Mouse (Mus musculus) c-Kit-negative CD71-positive TER-119-positive erythroid progenitor cells, embryonic 14.5 days (primary cell): ENCODE data around the gene Gm49322.
A peak's percentile ranks its signal among the peaks of the same experiment; 100 is the strongest.

Experiments used
- DNase-seq: peaks from one replicate; pipeline ENCODE4 v3.0.0-alpha.2; 2013; ENCODE audit warnings: low read depth, low spot score

The Gm49322 gene

DNA sequence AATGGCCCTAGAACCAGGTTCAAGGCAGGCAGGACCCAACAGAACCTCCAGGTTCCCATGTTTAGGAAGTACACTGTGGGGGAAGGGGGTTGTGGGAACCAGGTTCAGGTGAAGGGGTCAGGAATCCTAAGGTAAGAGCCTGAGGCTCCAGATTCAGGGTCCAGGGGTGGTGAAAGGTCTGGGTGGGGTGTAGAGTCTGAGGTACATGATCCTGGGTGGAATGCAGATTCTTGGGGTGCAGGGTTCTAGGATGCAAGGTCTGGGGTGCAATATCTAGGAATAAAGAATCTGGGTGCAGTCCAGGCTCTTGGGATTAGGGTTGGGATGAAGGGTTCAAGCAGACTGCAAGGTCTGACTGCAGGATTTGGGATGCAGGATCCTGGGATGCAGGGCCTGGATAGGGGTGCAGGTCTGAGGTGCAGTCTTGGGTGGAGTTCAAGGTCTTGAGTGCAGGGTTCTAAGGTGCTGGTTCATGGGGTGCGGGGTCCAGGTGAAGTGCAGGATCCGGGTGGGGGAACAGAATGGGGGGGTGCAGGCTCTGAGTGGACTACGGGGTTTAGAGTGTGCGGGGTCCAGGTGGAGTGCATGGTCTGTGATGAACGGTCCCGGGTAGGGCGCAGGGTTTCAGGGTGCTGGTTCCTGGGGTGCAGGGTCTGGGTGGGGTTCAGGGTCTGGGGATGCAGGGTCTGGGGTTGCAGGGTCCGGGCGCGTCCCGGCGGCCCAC, 49.7 kb downstream of the Gm49322 start:
- DNase-seq, result no peak

DNA sequence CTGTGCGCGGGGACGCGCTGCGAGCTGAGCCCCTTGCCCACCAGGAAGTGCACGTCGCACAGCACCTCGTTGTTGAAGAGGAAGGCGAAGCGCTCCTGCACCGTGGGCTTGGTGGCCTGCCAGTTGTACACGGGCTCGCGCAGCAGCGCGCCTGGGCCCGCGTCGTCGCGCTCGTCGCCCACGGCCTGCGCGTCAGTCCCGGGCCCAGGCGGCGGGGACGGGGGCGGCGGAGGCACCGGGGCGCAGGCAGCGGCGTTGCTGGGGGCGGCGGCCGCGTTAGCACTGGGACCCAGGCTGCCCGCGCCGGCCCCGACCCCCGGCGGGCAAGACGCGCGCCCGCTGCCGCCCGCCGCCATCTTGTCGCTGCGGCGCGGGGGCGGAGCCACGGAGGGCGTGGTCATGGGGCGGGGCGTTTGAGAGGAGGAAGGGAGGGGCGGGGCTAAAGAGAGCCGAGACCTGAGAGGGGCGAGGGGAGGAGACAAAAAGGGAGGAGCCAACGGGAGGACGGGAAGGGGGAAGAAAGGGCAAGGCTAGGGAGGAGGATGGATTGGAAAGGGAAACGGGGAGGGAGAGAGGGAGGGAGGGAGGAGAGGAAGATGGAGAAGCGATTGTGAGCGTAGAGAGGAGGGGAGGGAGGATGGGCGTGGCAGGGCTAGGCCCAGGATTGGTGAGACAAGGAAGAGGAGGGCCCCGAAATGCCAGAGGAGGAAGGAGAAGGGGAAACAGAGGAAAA, 50.5 kb downstream of the Gm49322 start:
- DNase-seq, result peak; percentile 94

DNA sequence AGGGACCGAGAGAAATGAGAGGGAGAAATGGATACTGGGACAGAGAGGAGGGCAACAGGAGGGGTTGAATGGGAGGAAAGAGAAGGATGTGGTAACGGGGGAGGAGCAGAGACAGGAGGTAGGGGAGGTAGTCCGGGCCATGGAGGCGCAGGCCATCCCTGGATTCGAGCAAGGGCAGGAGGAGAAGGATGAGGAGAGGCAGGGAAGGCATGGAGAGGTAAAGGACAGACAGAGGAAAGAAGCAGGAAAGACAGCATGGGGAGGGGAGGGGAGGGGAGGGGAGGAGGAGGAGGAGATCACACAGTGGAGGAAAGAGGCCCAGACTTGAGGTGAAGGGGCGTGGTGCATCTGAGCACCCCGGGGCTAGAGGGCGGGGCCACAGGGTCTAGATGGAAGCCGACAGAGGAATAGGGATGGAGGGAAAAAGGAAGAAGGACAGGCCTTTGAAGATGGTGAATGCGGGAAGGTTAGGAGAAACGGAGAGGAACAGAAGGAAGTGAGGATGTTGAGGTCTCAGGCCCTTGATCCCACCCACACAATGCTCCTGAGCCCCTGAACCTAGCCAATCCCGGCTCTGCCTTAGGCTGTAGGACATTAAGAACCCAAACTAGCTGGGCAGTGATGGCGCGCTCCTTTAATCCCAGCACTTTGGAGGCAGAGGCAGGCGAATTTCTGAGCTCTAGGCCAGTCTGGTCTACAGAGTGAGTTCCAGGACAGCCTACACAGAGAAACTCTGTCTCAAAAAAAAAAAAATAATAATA, 51.2 kb downstream of the Gm49322 start, which contains the start of gene Btbd2:
Btbd2 (minus strand) TSS at position 209 of the 761 bp plus-strand sequence.
- DNase-seq, result peak; percentile 65

DNA sequence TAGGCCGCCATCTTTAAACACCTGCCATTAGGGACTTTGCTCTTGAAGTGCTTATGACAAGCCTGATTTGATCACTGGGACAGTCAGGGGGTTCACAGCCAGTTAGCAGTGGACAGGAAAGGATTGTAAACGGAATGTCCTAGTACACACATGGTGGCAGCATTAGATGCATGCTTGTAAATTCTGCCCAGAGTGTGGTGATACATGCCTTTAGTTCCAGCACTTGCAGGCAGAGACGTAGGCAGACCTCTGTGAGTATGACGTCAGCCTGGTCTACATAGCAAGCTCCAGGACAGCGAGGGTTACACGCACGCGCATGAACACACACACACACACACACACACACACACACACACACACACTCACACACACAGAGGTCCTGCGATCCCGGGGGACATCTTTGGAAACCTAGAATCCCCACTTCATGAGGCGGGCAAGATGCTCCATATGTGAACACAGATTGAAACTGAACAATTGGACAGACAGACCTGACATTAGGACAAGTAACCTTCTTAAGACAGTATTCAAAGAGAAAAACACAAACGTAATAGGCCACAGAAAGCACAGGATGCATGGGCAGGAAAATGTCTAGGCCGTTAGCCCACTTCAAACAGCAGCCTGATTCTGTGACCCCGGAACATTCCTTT, 52.5 kb downstream of the Gm49322 start:
- DNase-seq, result no peak

DNA sequence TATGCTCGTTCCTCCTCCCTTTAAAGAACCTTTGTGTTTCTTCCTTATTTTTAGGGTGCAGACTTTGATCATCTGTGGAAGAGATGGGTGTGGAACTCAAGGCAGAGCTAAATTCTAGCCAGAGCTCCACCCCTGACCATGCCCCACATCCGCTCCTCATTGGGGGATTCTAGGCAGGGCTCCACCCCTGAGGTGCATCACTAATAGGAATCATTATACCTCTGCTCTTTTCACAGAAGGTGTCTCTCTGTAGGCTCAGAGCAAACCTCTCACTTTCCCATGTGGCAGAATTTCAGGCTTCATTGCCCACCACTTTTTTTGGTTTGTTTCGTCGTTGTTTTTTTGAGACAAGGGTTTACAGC, 53.0 kb downstream of the Gm49322 start:
- no peak for DNase-seq

DNA sequence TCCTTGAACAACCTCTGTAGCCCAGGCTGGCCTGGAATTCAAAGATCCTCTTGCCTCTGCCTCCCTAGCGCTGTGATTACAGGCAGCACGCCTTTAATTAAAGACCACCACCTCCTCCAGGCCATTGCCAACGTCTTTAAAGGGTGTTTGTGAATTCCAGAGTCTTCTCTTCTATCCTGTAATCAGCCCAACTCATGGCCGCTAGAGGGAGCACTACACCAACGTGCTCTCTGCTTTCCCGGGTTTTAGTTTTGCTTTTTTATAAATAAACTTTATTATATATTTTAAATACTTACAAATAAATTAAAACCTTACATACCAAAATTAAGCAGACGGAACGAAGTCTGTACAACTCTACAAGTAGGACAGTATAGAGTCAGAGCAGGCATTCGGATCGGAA, 53.4 kb downstream of the Gm49322 start:
- DNase-seq, result peak; percentile 71

DNA sequence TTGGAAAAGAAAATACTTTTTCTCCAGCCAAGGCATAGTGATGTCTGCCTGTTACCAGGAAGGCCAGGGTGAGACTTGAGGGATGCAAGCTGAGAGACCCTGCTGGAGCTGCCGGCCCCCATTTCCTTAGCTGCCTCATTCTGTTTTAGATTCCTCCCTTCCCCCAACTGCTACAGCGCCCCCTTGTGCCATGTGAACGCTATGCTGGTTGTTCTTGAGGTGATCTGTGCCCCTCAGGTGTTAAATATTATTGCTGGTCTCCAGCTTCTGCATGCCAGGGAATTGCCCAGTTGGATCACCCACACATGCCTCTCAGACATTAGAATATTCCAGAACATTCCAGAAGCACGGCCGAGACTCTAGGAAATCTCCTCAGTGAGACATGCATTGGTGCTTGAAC, 55.3 kb downstream of the Gm49322 start:
- DNase-seq, result peak; percentile 62

DNA sequence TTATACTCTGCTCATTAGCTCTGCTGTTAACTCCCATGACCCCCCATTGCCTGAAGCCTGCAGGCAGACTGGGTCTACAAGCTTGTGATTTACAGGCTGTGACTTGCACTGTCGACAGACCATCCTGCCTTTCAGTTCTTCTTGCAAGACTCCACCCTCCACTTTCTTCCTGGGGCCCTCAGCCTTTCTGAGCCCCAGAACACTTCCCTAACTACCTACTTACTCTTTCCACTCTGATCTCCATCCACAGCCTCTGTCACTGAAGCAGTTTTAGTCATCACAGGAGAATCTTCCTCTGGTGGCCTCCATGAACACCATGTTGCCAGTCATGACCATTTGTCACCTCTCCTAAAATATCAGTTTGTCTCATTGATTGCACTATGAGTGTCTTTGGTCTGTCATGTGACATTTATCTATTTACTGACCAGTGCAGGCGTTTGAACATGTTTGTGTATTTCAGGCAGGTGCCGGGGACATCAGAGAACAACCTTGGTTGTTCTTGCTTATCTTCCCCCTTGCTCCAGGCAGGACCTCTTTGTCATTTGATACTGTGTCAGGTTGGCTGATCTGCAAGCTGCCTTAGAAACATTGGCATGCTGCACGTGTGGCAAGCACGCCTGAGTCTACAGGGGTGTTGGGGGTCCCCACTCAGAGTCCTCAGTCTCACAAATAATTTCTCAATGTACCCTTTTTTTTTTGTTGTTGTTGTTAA, 57.8 kb downstream of the Gm49322 start:
- no peak for DNase-seq

DNA sequence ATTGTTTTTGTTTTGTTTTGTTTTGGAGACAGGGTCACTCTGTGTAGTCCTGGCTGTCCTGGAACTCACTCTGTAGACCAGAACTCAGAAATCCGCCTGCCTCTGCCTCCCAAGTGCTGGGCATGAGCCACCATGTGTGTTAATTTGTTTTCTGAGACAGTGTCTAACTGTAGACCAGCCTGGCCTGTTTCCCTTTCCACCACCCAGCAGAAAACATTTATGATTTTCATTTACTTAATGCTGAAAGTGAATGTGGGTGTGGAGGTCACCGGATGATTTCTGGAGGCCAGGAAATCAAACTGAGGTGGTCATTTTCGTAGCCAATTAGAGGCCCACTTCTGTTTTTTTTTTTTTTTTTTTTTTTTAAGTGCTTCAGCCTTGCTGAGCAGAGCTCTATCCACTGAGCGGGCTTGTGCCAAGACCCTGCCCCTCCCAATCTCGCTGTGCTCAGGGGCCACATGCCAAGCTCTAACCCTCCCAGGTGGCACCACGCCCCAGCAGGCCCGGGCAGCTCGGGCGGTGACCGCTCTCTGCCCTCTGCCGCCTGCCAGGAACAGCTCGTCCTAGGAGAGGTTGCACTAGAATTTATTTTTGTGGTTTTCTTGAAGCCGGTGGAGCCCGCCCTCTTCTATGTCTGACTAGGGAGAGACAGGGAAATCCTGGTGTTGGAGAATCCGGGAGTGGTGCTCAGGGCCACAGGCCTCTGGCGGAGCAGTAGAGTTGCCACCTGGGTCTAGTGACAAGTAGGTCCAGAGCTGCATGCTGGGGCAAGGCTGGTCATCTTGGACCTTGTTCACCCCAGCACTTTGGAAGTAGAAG, 58.6 kb downstream of the Gm49322 start:
- DNase-seq, result no peak

DNA sequence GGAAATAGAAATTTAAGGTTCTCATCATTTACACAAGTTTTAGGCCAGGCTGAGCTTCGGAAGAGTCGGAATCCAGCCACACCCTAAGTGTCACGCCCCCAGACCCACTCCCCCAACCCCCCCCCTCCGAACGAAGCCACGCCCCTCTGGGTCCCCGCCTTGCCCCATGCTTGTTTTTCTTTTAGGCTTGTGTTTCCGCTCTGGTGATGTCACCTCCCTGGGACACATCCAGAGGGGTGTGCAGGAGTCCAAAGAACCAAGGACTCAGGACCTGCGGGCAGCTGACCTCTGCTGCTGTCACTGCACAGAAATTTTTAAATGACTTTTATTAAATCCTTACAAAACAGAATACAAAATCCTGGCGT, 59.2 kb downstream of the Gm49322 start:
- DNase-seq, result no peak
